Mouse (Mus musculus): ENCODE data around the gene Gpatch8.

- no peak for TF ChIP-seq CTCF (IDR thresholded peaks at IDR 0.05; ENCODE audit: borderline replicate concordance, control insufficient read depth, extremely low read depth, insufficient read depth, low read length, poor library complexity)
- 0 out of 2 replicates have a peak, but pooled peaks have one; percentile 19 for TF ChIP-seq POLR2A (IDR thresholded peaks at IDR 0.05; ENCODE audit: control insufficient read depth, extremely low read depth, insufficient read depth, low read length, poor library complexity)
Measured at GRCm38 (mm10) chr11:102430121-102431017, 125.8 kb downstream of the Gpatch8 start, which contains the start of gene Grn.
